Mouse (Mus musculus): ENCODE data around the gene Fam129a. TPM values are rescaled to one million over a fixed set of nuclear protein-coding genes. Genes with fewer than 3 reads are reported as not detected.
"Not testable (repeated sequence)": the region's sequence is repeated elsewhere in the genome, so short reads cannot be mapped to it uniquely, and the experiment has no call there.

Fam129a gene
- total and polyA plus RNA-seq, 3 experiments: 27.8 to 48.3 (median 37.0) TPM

DNA sequence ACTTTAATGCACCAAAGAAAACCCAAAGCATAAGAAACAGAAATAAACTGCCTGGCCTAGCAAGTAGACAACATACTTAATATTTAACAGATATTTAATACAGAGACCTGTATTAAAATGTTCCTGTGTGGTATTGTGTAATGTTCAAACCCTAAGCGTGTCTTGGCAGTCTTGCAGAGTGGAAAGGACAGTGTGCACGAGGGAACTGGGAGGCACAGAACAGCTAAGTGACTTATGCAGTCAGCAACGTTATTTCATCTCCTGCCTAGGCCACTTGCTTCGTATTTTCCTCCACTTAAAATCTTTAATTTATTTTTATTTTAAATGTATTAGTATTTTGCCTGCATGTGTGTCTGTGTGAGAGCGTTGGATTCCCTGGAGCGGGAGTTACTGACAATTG, 119.1 kb downstream of the Fam129a start:
- no peaks in the 10 kb centered on the region for H3K79me2 ChIP-seq (replicated peaks; ENCODE audit: control insufficient read depth, extremely low read depth, insufficient read depth, poor library complexity, severe bottlenecking)
- no peak overlapping the region for H3K9ac ChIP-seq (ENCODE audit: insufficient read depth, low read depth)
- H3K4me3 ChIP-seq (replicated peaks in 1 of 3; ENCODE audit: low read depth in 2 of 3, low read length in 2 of 3, poor library complexity in 1 of 3): no peak overlapping the region
- dilution Hi-C loops (cut with MboI; ENCODE audit: extremely low pct_ligation_motif_present, extremely low pct_unique_long_range_greater_than_20kb, low sequenced_read_pairs): no loop called here
- peaks cover 18 to 43% of the 10 kb centered on the region in 2 experiments for H3K36me3 ChIP-seq (replicated peaks in 1 of 2; ENCODE audit: control insufficient read depth in 1 of 2, insufficient read depth in 1 of 2, low read length in 1 of 2)
- no peak for DNase-seq (ENCODE audit: extremely low read depth)
- H3K4me2 ChIP-seq (ENCODE audit: insufficient read depth, low read depth, poor library complexity, severe bottlenecking): no peak overlapping the region
- H3K27me3 ChIP-seq (replicated peaks): no peaks in the 10 kb centered on the region
- no peaks in the 10 kb centered on the region for H3K9me3 ChIP-seq (replicated peaks; ENCODE audit: low read length)
- TF ChIP-seq POLR2A (IDR thresholded peaks at IDR 0.05; ENCODE audit: low read depth, low read length): no peak
- no peak for TF ChIP-seq BHLHE40 (IDR thresholded peaks at IDR 0.05; ENCODE audit: low read depth, low read length)
- no peak for TF ChIP-seq UBTF (IDR thresholded peaks at IDR 0.05; ENCODE audit: low read depth, low read length)
- no peak for TF ChIP-seq ZKSCAN1 (IDR thresholded peaks at IDR 0.05; ENCODE audit: borderline replicate concordance, low read depth, low read length)
- no peak for TF ChIP-seq HCFC1 (IDR thresholded peaks at IDR 0.05; ENCODE audit: low read depth, low read length)
- TF ChIP-seq IRF4 (IDR thresholded peaks at IDR 0.05; ENCODE audit: low read depth, low read length): no peak
- no peak for TF ChIP-seq KAT2A (IDR thresholded peaks at IDR 0.05; ENCODE audit: insufficient replicate concordance, low read length)
- TF ChIP-seq E2F4 (IDR thresholded peaks at IDR 0.05; ENCODE audit: insufficient replicate concordance, low read depth, low read length): no peak
- H3K27ac ChIP-seq (ENCODE audit: insufficient read depth, low read depth): no peak overlapping the region
- peaks cover 15 to 44% of the 10 kb centered on the region in 2 experiments for H3K4me1 ChIP-seq (ENCODE audit: control insufficient read depth in 1 of 2, insufficient read depth in 2 of 2)
- in situ Hi-C loops (cut with MboI; ENCODE audit: low pct_ligation_motif_present, low pct_unique_long_range_greater_than_20kb, low sequenced_read_pairs): no loop called here

DNA sequence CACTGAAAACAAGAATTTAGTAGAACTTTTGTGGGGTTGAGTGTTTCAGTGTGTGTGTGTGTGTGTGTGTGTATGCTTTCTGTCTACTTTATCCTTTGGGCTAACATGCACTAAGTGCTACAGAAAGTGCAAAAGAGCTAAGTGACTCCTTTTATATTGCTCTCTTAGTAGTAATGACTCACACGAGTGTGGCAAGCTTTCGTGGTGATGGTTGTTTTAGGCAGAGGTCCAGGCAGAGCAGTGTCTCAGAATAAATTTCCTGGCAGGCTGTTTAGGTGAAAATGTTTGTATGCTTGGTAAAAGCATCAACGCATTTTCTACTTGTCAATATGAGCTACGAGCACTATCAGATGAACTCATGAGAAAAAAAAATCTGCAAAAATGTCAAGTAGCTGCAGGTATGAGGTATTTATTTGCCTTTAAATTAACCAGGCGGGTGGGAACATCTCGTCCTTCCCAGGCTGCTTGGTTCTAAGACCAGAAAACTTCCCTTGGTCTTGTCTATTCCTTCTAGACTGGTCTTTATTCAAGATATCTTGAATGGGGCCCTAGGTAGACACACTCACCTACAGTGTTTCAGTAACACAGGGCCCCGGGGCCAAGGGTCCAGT, 119.7 kb downstream of the Fam129a start:
- H3K36me3 ChIP-seq (replicated peaks in 1 of 2; ENCODE audit: control insufficient read depth in 1 of 2, insufficient read depth in 1 of 2, low read length in 1 of 2): peaks cover 24 to 49% of the 10 kb centered on the region in 2 experiments
- TF ChIP-seq ZNF384 (IDR thresholded peaks at IDR 0.05; ENCODE audit: low read depth, low read length): no peak
- TF ChIP-seq MAFK (IDR thresholded peaks at IDR 0.05; ENCODE audit: insufficient replicate concordance, low read length): no peak
- no peak for TF ChIP-seq MYC (IDR thresholded peaks at IDR 0.05; ENCODE audit: low read depth, low read length)
- TF ChIP-seq NELFE (IDR thresholded peaks at IDR 0.05; ENCODE audit: low read depth, low read length): no peak
- no peak for TF ChIP-seq TBP (conservative IDR thresholded peaks at IDR 0.05; ENCODE audit: low read depth, low read length)
- no peak for TF ChIP-seq SIN3A (IDR thresholded peaks at IDR 0.05; ENCODE audit: low read length)
- no peak for TF ChIP-seq ZKSCAN1 (IDR thresholded peaks at IDR 0.05; ENCODE audit: borderline replicate concordance, low read depth, low read length)
- TF ChIP-seq HCFC1 (IDR thresholded peaks at IDR 0.05; ENCODE audit: low read depth, low read length): no peak
- no peak for TF ChIP-seq POLR2A (IDR thresholded peaks at IDR 0.05; ENCODE audit: low read depth, low read length)
- no peak for TF ChIP-seq GABPA (IDR thresholded peaks at IDR 0.05; ENCODE audit: insufficient replicate concordance, low read depth, low read length)
- no peak for TF ChIP-seq E2F4 (IDR thresholded peaks at IDR 0.05; ENCODE audit: insufficient replicate concordance, low read depth, low read length)
- H3K27ac ChIP-seq (ENCODE audit: insufficient read depth, low read depth): no peak overlapping the region
- H3K4me2 ChIP-seq (ENCODE audit: insufficient read depth, low read depth, poor library complexity, severe bottlenecking): no peak overlapping the region
- H3K27me3 ChIP-seq (replicated peaks): no peaks in the 10 kb centered on the region
- H3K9me3 ChIP-seq (replicated peaks; ENCODE audit: low read length): no peaks in the 10 kb centered on the region
- dilution Hi-C loops (cut with MboI; ENCODE audit: extremely low pct_ligation_motif_present, extremely low pct_unique_long_range_greater_than_20kb, low sequenced_read_pairs) (no loop called here), in situ Hi-C loops (cut with MboI; ENCODE audit: low pct_ligation_motif_present, low pct_unique_long_range_greater_than_20kb, low sequenced_read_pairs) (no loop called here)
- no peak overlapping the region for H3K9ac ChIP-seq (ENCODE audit: insufficient read depth, low read depth)
- no peak for DNase-seq (ENCODE audit: extremely low read depth)
- peaks cover 15 to 41% of the 10 kb centered on the region in 2 experiments for H3K4me1 ChIP-seq (ENCODE audit: control insufficient read depth in 1 of 2, insufficient read depth in 2 of 2)
- H3K4me3 ChIP-seq (replicated peaks in 1 of 3; ENCODE audit: low read depth in 2 of 3, low read length in 2 of 3, poor library complexity in 1 of 3): no peak overlapping the region
- H3K79me2 ChIP-seq (replicated peaks; ENCODE audit: control insufficient read depth, extremely low read depth, insufficient read depth, poor library complexity, severe bottlenecking): no peaks in the 10 kb centered on the region

DNA sequence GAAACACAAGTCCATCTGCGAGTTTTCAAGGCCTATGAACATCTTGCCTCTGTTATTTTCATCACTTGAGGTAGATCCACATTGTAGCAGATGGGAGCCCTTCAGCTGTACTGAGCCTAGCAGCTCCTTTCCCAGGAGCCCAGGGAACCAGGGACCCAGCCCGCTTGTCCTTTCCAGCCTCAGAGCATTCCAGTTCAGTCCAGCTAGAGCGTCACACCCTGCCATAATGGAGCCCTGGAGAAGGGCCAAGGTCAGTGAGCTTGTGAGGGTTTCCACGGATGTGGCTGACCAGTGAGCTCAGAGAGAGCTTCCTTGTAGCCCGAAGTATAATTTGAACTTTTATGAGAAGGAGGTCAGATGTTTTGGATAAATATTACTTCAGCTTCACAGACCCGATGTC, 121.9 kb downstream of the Fam129a start:
- in situ Hi-C loops (cut with MboI; ENCODE audit: low pct_ligation_motif_present, low pct_unique_long_range_greater_than_20kb, low sequenced_read_pairs); dilution Hi-C loops (cut with MboI; ENCODE audit: extremely low pct_ligation_motif_present, extremely low pct_unique_long_range_greater_than_20kb, low sequenced_read_pairs); H3K27me3 ChIP-seq (replicated peaks): not testable (repeated sequence)

More for the DNA sequence above, 121.9 kb downstream of the Fam129a start:
- not testable (repeated sequence) for H3K27ac ChIP-seq (ENCODE audit: insufficient read depth, low read depth); H3K79me2 ChIP-seq (replicated peaks; ENCODE audit: control insufficient read depth, extremely low read depth, insufficient read depth, poor library complexity, severe bottlenecking); H3K4me2 ChIP-seq (ENCODE audit: insufficient read depth, low read depth, poor library complexity, severe bottlenecking); DNase-seq (ENCODE audit: extremely low read depth); H3K4me3 ChIP-seq (replicated peaks in 1 of 3; ENCODE audit: low read depth in 2 of 3, low read length in 2 of 3, poor library complexity in 1 of 3); H3K9ac ChIP-seq (ENCODE audit: insufficient read depth, low read depth); H3K9me3 ChIP-seq (replicated peaks; ENCODE audit: low read length)
- Histone ChIP-seq H3K4me1 (ENCODE audit: control insufficient read depth in 1 of 2, insufficient read depth in 2 of 2) (peaks cover 15 to 19% of the 10 kb centered on the region in 2 experiments), H3K36me3 (replicated peaks in 1 of 2; ENCODE audit: control insufficient read depth in 1 of 2, insufficient read depth in 1 of 2, low read length in 1 of 2) (peaks cover 42 to 71% of the 10 kb centered on the region in 2 experiments)

All from CH12.LX (cell line).